Mouse (Mus musculus) erythroblast, embryonic 14.5 days (primary cell): Measurements from ENCODE around the gene Mrpl20. TPM values are rescaled to one million over a fixed set of nuclear protein-coding genes. Genes with fewer than 3 reads are reported as not detected.
A peak's percentile ranks its signal among the peaks of the same experiment; 100 is the strongest.

Source experiments
- H3K27me3 ChIP-seq: 2 replicates; pipeline ENCODE4 v1.6.1; 2012; ENCODE audit warnings: inconsistent platforms; ENCODE audit not compliant: control insufficient read depth
- H3K36me3 ChIP-seq: 2 replicates; pipeline ENCODE4 v1.6.1; 2012; ENCODE audit warnings: mild to moderate bottlenecking, inconsistent platforms; ENCODE audit not compliant: control insufficient read depth
- H3K4me1 ChIP-seq: 2 replicates; pipeline ENCODE4 v1.6.1; 2012; ENCODE audit warnings: inconsistent platforms; ENCODE audit not compliant: control insufficient read depth
- H3K4me3 ChIP-seq: replicated peaks from 2 replicates; pipeline ENCODE3; 2012; ENCODE audit warnings: moderate library complexity, mild to moderate bottlenecking, inconsistent platforms
- H3K9me3 ChIP-seq: 2 replicates; pipeline ENCODE4 v1.6.1; 2012; ENCODE audit warnings: low read length, inconsistent platforms, mixed read lengths; ENCODE audit not compliant: control insufficient read depth
- GATA1 ChIP-seq: IDR thresholded peaks from 2 replicates; pipeline ENCODE4 v1.6.1; 2012; ENCODE audit warnings: low read length, inconsistent platforms, mixed read lengths
- TAL1 ChIP-seq: IDR thresholded peaks from 3 replicates; pipeline ENCODE4 v1.6.1; 2012; ENCODE audit warnings: low read length, inconsistent platforms, mixed read lengths
- polyA plus RNA-seq: library from polyadenylated mRNA; stranded (reverse); fragments of >175 nt; gene quantifications from 2 replicates; pipeline ENCODE4 v1.2.3, GENCODE M21; 2012

Mrpl20 gene
- polyA plus RNA-seq, 1 experiment, result 2.3 TPM

DNA sequence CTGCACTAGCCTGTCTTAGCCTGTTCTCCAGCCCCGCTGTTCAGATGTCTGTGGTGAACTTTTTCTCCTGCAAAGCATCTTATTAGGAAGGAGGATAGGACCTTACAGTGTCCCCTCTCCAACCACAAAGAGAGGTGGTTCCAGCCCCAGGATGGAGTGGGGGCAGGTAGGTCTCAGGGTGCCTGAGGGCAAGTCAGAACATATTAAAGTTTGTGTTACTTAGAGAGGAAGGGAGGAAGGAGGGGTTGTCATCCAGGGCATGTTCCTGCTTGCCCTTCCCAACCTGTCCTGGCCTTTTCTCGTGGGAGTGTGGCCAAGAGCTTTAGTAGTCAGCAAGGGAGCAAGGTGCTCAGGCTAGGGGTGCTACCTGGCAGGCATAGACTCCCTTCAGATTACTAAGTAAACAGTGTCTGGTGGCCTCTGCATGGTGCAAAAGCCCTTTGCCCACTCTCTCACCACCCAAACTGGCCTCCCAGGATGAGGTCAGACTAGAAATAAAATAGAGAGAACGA is 12.0 kb upstream of the Mrpl20 start:
- peaks cover 17% of the 10 kb centered on the region for H3K27me3 ChIP-seq
- peaks cover 36% of the 10 kb centered on the region for H3K4me1 ChIP-seq
- no peak overlapping the region for H3K4me3 ChIP-seq
- no peaks in the 10 kb centered on the region; the same call in 1 of the 2 replicates for H3K9me3 ChIP-seq
- H3K36me3 ChIP-seq, result no peaks in the 10 kb centered on the region
- no peak for TF ChIP-seq GATA1
- no peak for TF ChIP-seq TAL1

DNA sequence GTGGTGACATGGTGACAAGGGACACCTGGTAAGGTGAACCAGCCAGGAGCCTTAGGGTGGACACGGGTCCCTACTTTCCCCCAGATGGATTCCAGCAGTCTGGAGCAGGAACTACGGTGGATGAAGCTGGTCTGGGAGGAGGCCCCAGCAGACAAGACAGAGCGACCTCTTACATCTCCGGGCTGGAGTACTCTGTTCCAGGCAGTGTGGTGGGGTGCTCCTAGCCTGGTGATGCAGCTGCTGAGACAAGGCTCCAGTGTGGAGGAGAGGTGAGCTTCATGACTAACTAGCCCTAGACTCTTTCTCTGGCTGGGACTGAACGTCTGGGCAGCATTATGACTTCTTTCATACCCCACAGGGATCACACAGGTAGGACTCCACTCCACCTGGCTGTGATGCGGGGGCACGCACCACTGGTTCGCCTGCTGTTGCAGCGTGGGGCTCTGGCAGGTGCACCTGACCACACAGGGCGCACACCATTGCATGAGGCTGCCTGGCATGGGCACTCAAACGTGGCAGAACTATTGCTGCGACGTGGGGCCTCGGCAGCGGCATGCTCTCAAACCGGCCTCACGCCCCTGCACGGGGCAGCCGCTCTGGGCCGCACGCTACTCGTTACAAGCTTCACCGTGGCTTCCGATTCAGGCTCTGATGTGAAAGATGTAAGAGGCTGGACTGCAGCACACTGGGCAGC is 11.3 kb upstream of the Mrpl20 start:
- Histone ChIP-seq H3K9me3 (no peaks in the 10 kb centered on the region; the same call in 1 of the 2 replicates), H3K36me3 (no peaks in the 10 kb centered on the region), H3K4me1 (peaks cover 31% of the 10 kb centered on the region), H3K27me3 (peaks cover 24% of the 10 kb centered on the region), H3K4me3 (no peak overlapping the region)
- no peak for TF ChIP-seq TAL1
- no peak for TF ChIP-seq GATA1

DNA sequence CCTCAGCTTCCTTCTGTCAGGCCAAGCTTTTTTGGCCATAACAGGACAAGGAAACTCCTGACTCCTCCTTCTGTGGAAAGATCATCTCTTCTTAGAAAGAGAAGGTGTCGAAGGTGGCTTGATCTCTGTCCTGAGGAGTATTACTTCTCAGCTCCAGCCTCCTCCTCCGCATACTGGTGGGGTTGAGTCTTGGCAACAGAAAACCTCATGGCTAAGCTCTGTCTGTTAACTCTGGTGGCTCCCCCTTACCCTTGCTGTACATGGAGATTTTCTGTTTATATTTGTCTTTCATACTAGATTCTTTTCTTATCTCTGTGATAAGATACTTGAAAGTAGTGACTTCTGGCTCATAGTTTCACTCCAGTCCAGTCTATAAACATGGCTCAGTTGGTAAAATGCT is 8.9 kb upstream of the Mrpl20 start:
- Histone ChIP-seq H3K9me3 (no peaks in the 10 kb centered on the region; the same call in 1 of the 2 replicates), H3K4me1 (peaks cover 21% of the 10 kb centered on the region), H3K4me3 (no peak overlapping the region), H3K36me3 (no peaks in the 10 kb centered on the region), H3K27me3 (peaks cover 38% of the 10 kb centered on the region)
- TF ChIP-seq TAL1 (no peak), GATA1 (no peak)

DNA sequence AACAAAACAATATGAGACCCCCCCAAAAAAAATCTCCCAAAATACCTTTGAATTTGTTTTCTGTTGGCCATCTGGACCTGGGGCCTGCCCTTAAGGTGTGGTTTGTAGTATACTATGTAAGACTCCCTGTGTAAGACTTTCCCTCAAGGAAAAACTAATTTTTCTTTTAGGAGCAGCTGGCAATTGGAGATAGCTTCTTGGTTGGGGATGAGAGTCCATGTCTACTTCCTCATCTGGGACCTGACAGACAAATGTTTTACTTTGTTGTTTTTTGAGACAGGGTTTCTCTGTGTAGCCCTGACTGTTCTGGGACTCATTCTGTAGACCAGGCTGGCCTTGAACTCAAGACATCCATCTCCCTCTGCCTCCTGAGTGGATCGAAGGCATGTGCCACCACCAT is 603 bp upstream of the Mrpl20 start:
- H3K4me1 ChIP-seq, result peaks cover 34% of the 10 kb centered on the region
- H3K27me3 ChIP-seq, result peaks cover 15% of the 10 kb centered on the region
- H3K9me3 ChIP-seq, result no peaks in the 10 kb centered on the region
- no peak for TF ChIP-seq TAL1
- no peak for TF ChIP-seq GATA1
- H3K4me3 ChIP-seq, result no peak overlapping the region
- peaks cover 27% of the 10 kb centered on the region for H3K36me3 ChIP-seq

DNA sequence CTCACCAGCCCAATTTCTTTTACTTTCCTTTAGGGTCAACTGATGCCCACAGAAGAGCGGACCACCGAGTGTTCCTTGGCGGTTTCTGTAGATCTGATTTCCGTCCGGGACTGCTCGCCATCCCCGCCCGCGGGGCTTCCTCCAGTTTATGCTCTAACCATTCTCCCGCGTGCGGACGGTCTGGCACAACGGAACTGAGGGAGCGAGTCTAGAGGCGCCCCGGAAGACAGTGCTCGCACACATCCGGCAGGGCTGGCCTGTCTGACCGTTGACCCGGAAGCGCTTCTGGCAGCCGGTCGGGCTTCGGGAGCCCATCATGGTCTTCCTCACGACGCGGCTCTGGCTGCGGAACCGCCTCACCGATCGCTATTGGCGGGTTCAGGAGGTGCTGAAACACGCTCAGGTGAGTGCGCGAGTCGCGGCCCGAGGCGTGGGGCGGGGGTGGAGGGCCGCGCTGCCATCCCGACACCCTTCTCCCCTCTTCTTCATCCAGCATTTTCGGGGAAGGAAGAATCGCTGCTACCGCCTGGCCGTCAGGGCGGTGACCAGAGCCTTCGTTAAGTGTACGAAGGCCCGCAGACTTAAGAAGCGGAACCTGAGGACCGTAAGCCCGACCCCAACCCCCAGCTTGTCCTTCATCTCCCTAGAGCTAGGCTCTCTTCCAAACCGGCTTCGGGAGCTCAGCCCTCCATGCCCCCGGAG is 813 bp downstream of the Mrpl20 start:
- Histone ChIP-seq H3K9me3 (no peaks in the 10 kb centered on the region), H3K4me3 (peak overlapping the region; percentile 73), H3K36me3 (peaks cover 40% of the 10 kb centered on the region), H3K27me3 (peaks cover 9% of the 10 kb centered on the region), H3K4me1 (peaks cover 34% of the 10 kb centered on the region)
- TF ChIP-seq GATA1 (no peak), TAL1 (no peak)

DNA sequence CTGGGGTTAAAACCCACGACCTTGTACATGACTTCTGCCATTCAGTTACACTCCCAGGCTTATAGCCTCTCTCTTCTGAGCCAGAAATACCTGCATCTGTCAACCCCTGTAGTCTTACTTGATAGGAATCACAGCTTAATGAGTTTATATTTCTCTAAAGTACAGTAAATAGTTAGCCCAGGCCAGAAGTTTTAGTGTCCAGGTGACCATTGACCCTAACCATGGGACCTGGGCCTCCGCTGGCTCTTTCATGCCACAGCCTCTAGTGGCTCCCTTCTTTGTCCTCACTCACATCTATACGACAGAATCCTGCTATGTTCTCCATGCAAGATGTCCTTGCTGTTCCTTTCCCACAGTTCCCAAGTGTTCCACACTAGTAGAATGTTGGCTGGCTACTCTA is 5.2 kb downstream of the Mrpl20 start:
- Histone ChIP-seq H3K36me3 (peaks cover 69% of the 10 kb centered on the region), H3K27me3 (no peaks in the 10 kb centered on the region), H3K4me1 (peaks cover 38% of the 10 kb centered on the region), H3K4me3 (no peak overlapping the region), H3K9me3 (no peaks in the 10 kb centered on the region)
- TF ChIP-seq TAL1, result no peak
- TF ChIP-seq GATA1, result no peak

DNA sequence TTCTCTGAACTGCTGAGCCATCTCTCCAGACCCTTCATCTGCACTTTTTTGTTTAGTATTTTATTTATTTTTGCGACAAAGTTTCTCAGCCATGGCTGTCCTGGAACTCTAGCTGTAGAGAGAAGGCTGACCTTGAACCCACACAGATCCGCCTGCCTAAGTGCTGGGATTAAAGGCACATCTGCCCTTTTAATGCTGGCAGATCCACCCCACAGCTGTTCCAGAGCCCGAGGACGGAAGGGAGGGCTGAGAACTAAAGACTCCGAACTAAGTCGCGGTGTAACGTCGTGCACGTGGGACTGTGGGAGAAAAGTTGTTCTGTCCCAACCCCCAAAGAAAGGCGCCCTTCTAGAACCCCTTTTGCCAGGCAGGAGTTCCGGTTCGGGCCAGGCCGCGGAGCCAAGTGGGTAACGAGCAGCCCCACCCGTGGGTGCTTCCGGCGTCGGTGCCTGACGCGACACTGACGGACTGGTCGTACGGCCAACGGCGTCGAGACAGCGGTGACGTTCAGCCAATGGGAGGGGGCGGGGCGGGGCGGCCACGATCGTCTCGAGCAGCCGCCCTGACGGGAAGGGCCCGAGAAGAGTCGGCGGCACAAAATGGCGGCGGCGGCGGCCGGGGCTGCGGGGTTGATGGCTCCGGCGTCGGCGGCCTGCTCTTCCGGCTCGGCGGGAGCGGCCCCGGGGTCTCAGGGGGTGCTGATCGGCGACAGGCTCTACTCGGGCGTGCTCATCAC is 9.4 kb downstream of the Mrpl20 start, which contains the start of gene Ccnl2:
TSS of gene Ccnl2 (plus strand) at position 561 of the 736 bp plus-strand sequence.
- Histone ChIP-seq H3K27me3 (no peaks in the 10 kb centered on the region), H3K4me3 (peak within 1 kb of the TSS; percentile 89), H3K4me1 (peaks cover 35% of the 10 kb centered on the region), H3K9me3 (no peaks in the 10 kb centered on the region), H3K36me3 (peaks cover 82% of the 10 kb centered on the region)
- no peak for TF ChIP-seq TAL1
- TF ChIP-seq GATA1, result no peak

DNA sequence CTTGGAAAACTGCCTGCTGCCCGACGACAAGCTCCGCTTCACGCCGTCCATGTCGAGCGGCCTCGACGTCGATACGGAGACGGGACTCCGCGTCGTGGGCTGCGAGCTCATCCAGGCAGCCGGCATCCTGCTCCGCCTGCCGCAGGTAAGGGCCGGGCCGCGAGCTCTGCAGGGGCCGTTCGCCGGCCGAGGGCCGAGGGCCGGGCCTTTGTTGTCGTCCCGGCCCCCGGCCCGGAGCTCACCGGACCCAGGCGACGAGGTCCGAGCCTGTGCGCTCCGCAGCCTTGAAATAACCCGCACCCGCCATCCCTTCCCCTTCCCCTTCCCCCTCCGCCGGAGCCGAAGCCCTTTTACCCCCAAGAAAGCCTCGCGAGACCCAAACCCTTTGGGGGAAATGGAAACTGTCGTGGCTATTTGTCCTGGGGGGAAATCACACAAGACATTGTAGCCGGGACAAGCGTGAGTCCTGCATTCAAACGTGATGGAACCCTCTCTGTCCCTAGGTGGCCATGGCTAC is 10.0 kb downstream of the Mrpl20 start:
- Histone ChIP-seq H3K36me3 (peaks cover 82% of the 10 kb centered on the region), H3K4me3 (peak overlapping the region; percentile 89), H3K4me1 (peaks cover 35% of the 10 kb centered on the region), H3K27me3 (no peaks in the 10 kb centered on the region), H3K9me3 (no peaks in the 10 kb centered on the region)
- no peak for TF ChIP-seq GATA1
- no peak for TF ChIP-seq TAL1
